Comparison of ENCODE assay signal across 8 mouse cellular contexts in the genomic region with DNA sequence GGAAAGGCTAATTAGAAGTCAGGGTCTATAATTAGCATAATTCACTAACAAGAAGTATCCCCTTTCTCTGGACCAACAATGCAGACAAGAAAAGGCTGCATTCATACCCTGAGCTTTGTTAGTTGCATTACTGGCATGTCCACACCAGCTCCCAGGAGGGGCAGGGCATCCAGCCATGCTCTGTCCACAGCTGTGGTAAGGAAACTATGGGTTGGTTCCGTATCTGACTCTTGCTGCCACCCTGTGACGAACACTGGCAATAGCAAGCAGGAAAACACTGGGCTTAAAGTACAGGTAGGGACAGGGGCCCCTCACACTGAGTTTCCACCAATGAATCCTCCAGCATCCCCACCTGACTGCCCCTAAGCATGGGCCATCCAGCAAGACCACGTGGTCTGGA. TPM values are rescaled to one million over a fixed set of nuclear protein-coding genes. Genes with fewer than 3 reads are reported as not detected.
DNase-seq lines count a peak whose midpoint lies in the region; ATAC-seq and TF ChIP-seq lines count a peak whose summit lies in the region.

No protein-coding gene starts in this region.

- ATAC-seq in neural tube, embryonic 13.5 days (ENCODE audit: low read depth) = peak; percentile 72
- no peak for ATAC-seq in CD4-positive, CD25-positive, alpha-beta regulatory T cell, adult 4 months

- 14% methylated on average over 3 of the region's 3 CpGs for WGBS in neural tube, embryonic 13.5 days

- H3K4me3 ChIP-seq in embryonic fibroblast, embryonic 13.5 days (ENCODE audit: insufficient read depth, low read length) = no peak overlapping the region
- H3K4me3 ChIP-seq in neural tube, embryonic 13.5 days = no peak overlapping the region

- no peak overlapping the region for H3K9ac ChIP-seq in neural tube, embryonic 13.5 days

- H3K27ac ChIP-seq in embryonic fibroblast, embryonic 13.5 days (ENCODE audit: insufficient read depth, low read length) = no peak overlapping the region
- H3K27ac ChIP-seq in neural tube, embryonic 13.5 days (replicated peaks) = no peak overlapping the region

- TF ChIP-seq POLR2A in embryonic fibroblast, embryonic 13.5 days (IDR thresholded peaks at IDR 0.05; ENCODE audit: low read depth, low read length) = no peak

- peak; percentile 78; the same call in 1 of the 2 replicates for TF ChIP-seq CTCF in embryonic fibroblast, embryonic 13.5 days (IDR thresholded peaks at IDR 0.05; ENCODE audit: borderline replicate concordance, insufficient read depth, low read length)

- H3K36me3 ChIP-seq in neural tube, embryonic 13.5 days = no peaks in the 10 kb centered on the region

- H3K4me1 ChIP-seq in embryonic fibroblast, embryonic 13.5 days (ENCODE audit: control insufficient read depth, insufficient read depth, low read length) = no peaks in the 10 kb centered on the region
- peaks cover 15% of the 10 kb centered on the region for H3K4me1 ChIP-seq in neural tube, embryonic 13.5 days (replicated peaks)

- no peak overlapping the region for H3K4me2 ChIP-seq in neural tube, embryonic 13.5 days

- intact Hi-C loops in left cerebral cortex, postnatal 36 days (cut with DNase I) = loop anchor here (10.0 kb wide), 1 partner anchor 161 kb away; no protein-coding TSS in a partner anchor

- H3K9me3 ChIP-seq in neural tube, embryonic 13.5 days = no peaks in the 10 kb centered on the region

- peak; percentile 9 to 13 for DNase-seq in heart, adult 18-20 months
- no peak for DNase-seq in heart, adult 8-10 months (ENCODE audit: low spot score)
- DNase-seq in adrenal gland, postnatal 36 days = peak; percentile 59 to 68
- DNase-seq in kidney, adult 8-10 months = peak; percentile 2 to 26
- peak; percentile 40 to 48 for DNase-seq in left cerebral cortex, postnatal 36 days (ENCODE audit: low spot score in 2 of 2)

- no peaks in the 10 kb centered on the region for H3K27me3 ChIP-seq in neural tube, embryonic 13.5 days

RNA-seq across cellular contexts. Expression of a gene that starts 25.5 kb away (rescaled TPM):
- total RNA-seq in heart, adult 18-20 months (2021) = 1 to 10 TPM in 1 of 2 experiments, under 1 TPM in 1; 0.67 to 1.1 TPM
- 1 to 10 TPM in 2 of 4 experiments, under 1 TPM in 2; 0.50 to 1.2 (median 0.91) TPM for total RNA-seq in heart, adult 8-10 months (2022)
- 1 to 10 TPM; 2.9 to 4.5 TPM for total RNA-seq in adrenal gland, postnatal 36 days (2021)
- 3.3 and 5.3 TPM in 2 replicates for polyA plus RNA-seq in embryonic fibroblast, embryonic 13.5 days (2011; ENCODE audit: insufficient read length, low read depth, missing spikeins)
- total RNA-seq in left cerebral cortex, postnatal 36 days (2021) = 100 to 1,000 TPM; 108 to 117 TPM
- polyA plus RNA-seq in neural tube, embryonic 13.5 days (2015; fragmentation: Nextera tagmentation; extraction: Ambion mirVana) = 37.8 and 41.6 TPM in 2 replicates
- polyA plus RNA-seq in CD4-positive, CD25-positive, alpha-beta regulatory T cell, adult 4 months (2017; shearing (Covaris generic)) = not detected

Comparison
In these comparisons a context has a peak if more than half of its experiments do, and no peak if none do; other contexts are left out.
1. RNA of a gene that starts 25.5 kb away (total RNA-seq): 108 to 117 TPM in left cerebral cortex, postnatal 36 days; 2.9 to 4.5 TPM in adrenal gland, postnatal 36 days, 0.67 to 1.1 TPM in heart, adult 18-20 months and 0.50 to 1.2 TPM in heart, adult 8-10 months; every median in the first group is over 10 times any median in the second.